In the genomic region with DNA sequence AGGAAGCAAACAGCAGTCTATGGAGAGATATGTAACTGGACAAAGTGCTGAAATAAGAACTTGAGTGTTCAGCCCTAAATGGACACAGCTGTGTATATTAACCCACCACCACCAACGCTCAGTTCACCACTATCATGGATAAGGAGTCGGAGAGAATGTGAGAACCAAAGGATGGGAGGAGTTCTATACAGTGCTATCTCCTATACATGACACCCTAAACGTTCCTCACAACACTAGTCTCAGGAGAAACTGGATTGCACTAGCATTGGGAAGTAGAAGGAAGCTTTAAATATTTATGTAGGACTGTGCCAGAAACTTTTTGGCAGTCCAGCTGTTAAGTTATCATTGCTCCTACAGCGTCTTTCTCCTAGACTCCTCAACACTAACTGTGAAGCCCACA, we compare ENCODE assay signal across 20 mouse cellular contexts. TPM values are rescaled to one million over a fixed set of nuclear protein-coding genes. Genes with fewer than 3 reads are reported as not detected.
"Had no signal": no experiment of that assay in that cellular context is flagged by ENCODE, and none has a peak within 500 bp of the region (broad histone marks: within the 10 kb centered on the region; RNA-seq: fewer than 3 reads in every experiment).

No protein-coding gene starts in this region.

- H3K27ac ChIP-seq: intestine, embryonic 15.5 days; layer of hippocampus, adult 2 months; liver, embryonic 13.5 days; macrophage; midbrain, embryonic 15.5 days; neural tube, embryonic 13.5 days had no signal

- H3K4me1 ChIP-seq: intestine, embryonic 15.5 days; liver, embryonic 13.5 days; megakaryocyte, embryonic 14.5 days; midbrain, embryonic 15.5 days; neural tube, embryonic 13.5 days had no signal

- H3K27me3 ChIP-seq: intestine, embryonic 15.5 days; liver, embryonic 13.5 days; megakaryocyte, embryonic 14.5 days; midbrain, embryonic 15.5 days; neural tube, embryonic 13.5 days had no signal

- H3K9ac ChIP-seq: intestine, embryonic 15.5 days; liver, embryonic 13.5 days; liver, postnatal 0 days; midbrain, embryonic 15.5 days; neural tube, embryonic 13.5 days had no signal

- ATAC-seq: intestine, embryonic 15.5 days; liver, postnatal 0 days; midbrain, embryonic 15.5 days had no signal

- DNase-seq: kidney, adult 18-20 months; kidney, postnatal 10 days; kidney, postnatal 4 days; liver; liver, embryonic 13.5 days; liver, postnatal 0 days; retina, postnatal 1 day; thymus, adult 18-20 months; thymus, postnatal 14 days had no signal

- H3K4me3 ChIP-seq: intestine, embryonic 15.5 days; layer of hippocampus, adult 2 months; liver, embryonic 13.5 days; megakaryocyte, embryonic 14.5 days; midbrain, embryonic 15.5 days; neural tube, embryonic 13.5 days had no signal

- H3K9me3 ChIP-seq: intestine, embryonic 15.5 days; liver, embryonic 13.5 days; midbrain, embryonic 15.5 days; neural tube, embryonic 13.5 days had no signal

- H3K4me2 ChIP-seq: intestine, embryonic 15.5 days; liver, embryonic 13.5 days; midbrain, embryonic 11.5 days; midbrain, embryonic 15.5 days; neural tube, embryonic 13.5 days had no signal

- H3K36me3 ChIP-seq: intestine, embryonic 15.5 days; liver, embryonic 13.5 days; midbrain, embryonic 15.5 days; neural tube, embryonic 13.5 days had no signal

RNA-seq across cellular contexts. Expression of a gene that starts 46.6 kb away (rescaled TPM):
- total RNA-seq: layer of hippocampus, adult 2 months; layer of hippocampus, postnatal 10 days; left cerebral cortex, postnatal 10 days had no signal
- polyA plus RNA-seq: kidney, embryonic 14.5 days; macrophage; spleen, adult 2 months had no signal
